Mouse (Mus musculus): Measurements from ENCODE around the gene Aqp7. TPM values are rescaled to one million over a fixed set of nuclear protein-coding genes. Genes with fewer than 3 reads are reported as not detected.
A peak's percentile ranks its signal among the peaks of the same experiment; 100 is the strongest.

Aqp7 gene
- total and polyA plus RNA-seq, 3 experiments, result not detected

GRCm38 (mm10) chr4:41000842-41001639 is 46.9 kb downstream of the Aqp7 start:
- no peak for DNase-seq (ENCODE audit: low spot score)
- peaks cover 35% of the 10 kb centered on the region for H3K4me1 ChIP-seq (ENCODE audit: insufficient read depth, low read depth, low read length)
- H3K36me3 ChIP-seq (replicated peaks), result peaks cover 95% of the 10 kb centered on the region
- no peaks in the 10 kb centered on the region for H3K27me3 ChIP-seq (ENCODE audit: insufficient read depth, low read length)
- TF ChIP-seq POLR2AphosphoS5 (IDR thresholded peaks at IDR 0.05; ENCODE audit: insufficient replicate concordance, low read depth, low read length), result no peak
- no peak for TF ChIP-seq GATA2 (IDR thresholded peaks at IDR 0.05; ENCODE audit: borderline replicate concordance, low read depth, low read length)
- no peak for ATAC-seq (ENCODE audit: extremely low read depth, insufficient number of reproducible peaks, low FRiP score, poor library complexity, severe bottlenecking)
- no peaks in the 10 kb centered on the region for H3K9me3 ChIP-seq (replicated peaks)
- no peak overlapping the region for H3K4me3 ChIP-seq (ENCODE audit: low read depth, low read length)

GRCm38 (mm10) chr4:41000271-41000670 is 47.7 kb downstream of the Aqp7 start:
- Histone ChIP-seq H3K27me3 (ENCODE audit: insufficient read depth, low read length) (no peaks in the 10 kb centered on the region), H3K4me3 (ENCODE audit: low read depth, low read length) (no peak overlapping the region), H3K9me3 (replicated peaks) (no peaks in the 10 kb centered on the region), H3K4me1 (ENCODE audit: insufficient read depth, low read depth, low read length) (peaks cover 41% of the 10 kb centered on the region), H3K36me3 (replicated peaks) (peaks cover 99% of the 10 kb centered on the region)
- DNase-seq (ENCODE audit: low spot score), result no peak
- no peak for ATAC-seq (ENCODE audit: extremely low read depth, insufficient number of reproducible peaks, low FRiP score, poor library complexity, severe bottlenecking)
- TF ChIP-seq CTCF (IDR thresholded peaks at IDR 0.05; ENCODE audit: low read depth, low read length) (no peak), GATA1 (IDR thresholded peaks at IDR 0.05; ENCODE audit: borderline replicate concordance, low read length) (no peak), POLR2AphosphoS5 (IDR thresholded peaks at IDR 0.05; ENCODE audit: insufficient replicate concordance, low read depth, low read length) (no peak), GATA2 (IDR thresholded peaks at IDR 0.05; ENCODE audit: borderline replicate concordance, low read depth, low read length) (no peak), TAL1 (conservative IDR thresholded peaks at IDR 0.05; ENCODE audit: low read depth, low read length) (no peak)

- no peak for DNase-seq (ENCODE audit: low spot score)
- peaks cover 98% of the 10 kb centered on the region for H3K36me3 ChIP-seq (replicated peaks)
- ATAC-seq (ENCODE audit: extremely low read depth, insufficient number of reproducible peaks, low FRiP score, poor library complexity, severe bottlenecking), result no peak
- no peaks in the 10 kb centered on the region for H3K9me3 ChIP-seq (replicated peaks)
- 0 out of 2 replicates have a peak, but pooled peaks have one; percentile 27 for TF ChIP-seq TAL1 (conservative IDR thresholded peaks at IDR 0.05; ENCODE audit: low read depth, low read length)
- TF ChIP-seq GATA1 (IDR thresholded peaks at IDR 0.05; ENCODE audit: borderline replicate concordance, low read length), result no peak
- no peak for TF ChIP-seq POLR2AphosphoS5 (IDR thresholded peaks at IDR 0.05; ENCODE audit: insufficient replicate concordance, low read depth, low read length)
- H3K27me3 ChIP-seq (ENCODE audit: insufficient read depth, low read length), result no peaks in the 10 kb centered on the region
- H3K4me3 ChIP-seq (ENCODE audit: low read depth, low read length), result no peak overlapping the region
- peaks cover 55% of the 10 kb centered on the region for H3K4me1 ChIP-seq (ENCODE audit: insufficient read depth, low read depth, low read length)
These were observed 50.0 kb downstream of the Aqp7 start for GRCm38 (mm10) chr4:40997916-40998315.

GRCm38 (mm10) chr4:40996302-40996701 is 51.6 kb downstream of the Aqp7 start:
- no peak for TF ChIP-seq POLR2AphosphoS5 (IDR thresholded peaks at IDR 0.05; ENCODE audit: insufficient replicate concordance, low read depth, low read length)
- TF ChIP-seq TAL1 (conservative IDR thresholded peaks at IDR 0.05; ENCODE audit: low read depth, low read length), result peak; percentile 64
- DNase-seq (ENCODE audit: low spot score), result no peak

GRCm38 (mm10) chr4:40989633-40990032 is 58.3 kb downstream of the Aqp7 start:
- H3K9me3 ChIP-seq (replicated peaks), result no peaks in the 10 kb centered on the region
- no peak for ATAC-seq (ENCODE audit: extremely low read depth, insufficient number of reproducible peaks, low FRiP score, poor library complexity, severe bottlenecking)
- TF ChIP-seq CTCF (IDR thresholded peaks at IDR 0.05; ENCODE audit: low read depth, low read length) (no peak), GATA2 (IDR thresholded peaks at IDR 0.05; ENCODE audit: borderline replicate concordance, low read depth, low read length) (no peak), TAL1 (conservative IDR thresholded peaks at IDR 0.05; ENCODE audit: low read depth, low read length) (no peak), POLR2AphosphoS5 (IDR thresholded peaks at IDR 0.05; ENCODE audit: insufficient replicate concordance, low read depth, low read length) (no peak), GATA1 (IDR thresholded peaks at IDR 0.05; ENCODE audit: borderline replicate concordance, low read length) (no peak)
- peaks cover 95% of the 10 kb centered on the region for H3K36me3 ChIP-seq (replicated peaks)
- no peaks in the 10 kb centered on the region for H3K27me3 ChIP-seq (ENCODE audit: insufficient read depth, low read length)
- peaks cover 13% of the 10 kb centered on the region for H3K4me1 ChIP-seq (ENCODE audit: insufficient read depth, low read depth, low read length)
- DNase-seq (ENCODE audit: low spot score), result no peak
- no peak overlapping the region for H3K4me3 ChIP-seq (ENCODE audit: low read depth, low read length)

More at GRCm38 (mm10) chr4:40996302-40996701, 51.6 kb downstream of the Aqp7 start:
- no peaks in the 10 kb centered on the region for H3K27me3 ChIP-seq (ENCODE audit: insufficient read depth, low read length)
- no peak overlapping the region for H3K4me3 ChIP-seq (ENCODE audit: low read depth, low read length)
- peaks cover 95% of the 10 kb centered on the region for H3K36me3 ChIP-seq (replicated peaks)
- H3K4me1 ChIP-seq (ENCODE audit: insufficient read depth, low read depth, low read length), result peaks cover 58% of the 10 kb centered on the region
- H3K9me3 ChIP-seq (replicated peaks), result no peaks in the 10 kb centered on the region
- no peak for ATAC-seq (ENCODE audit: extremely low read depth, insufficient number of reproducible peaks, low FRiP score, poor library complexity, severe bottlenecking)

- no peaks in the 10 kb centered on the region for H3K27me3 ChIP-seq (ENCODE audit: insufficient read depth, low read length)
- no peaks in the 10 kb centered on the region for H3K9me3 ChIP-seq (replicated peaks)
- DNase-seq (ENCODE audit: low spot score), result no peak
- TF ChIP-seq POLR2AphosphoS5 (IDR thresholded peaks at IDR 0.05; ENCODE audit: insufficient replicate concordance, low read depth, low read length) (no peak), CTCF (IDR thresholded peaks at IDR 0.05; ENCODE audit: low read depth, low read length) (no peak), TAL1 (conservative IDR thresholded peaks at IDR 0.05; ENCODE audit: low read depth, low read length) (no peak)
- H3K36me3 ChIP-seq (replicated peaks), result peaks cover 99% of the 10 kb centered on the region
- H3K4me1 ChIP-seq (ENCODE audit: insufficient read depth, low read depth, low read length), result peaks cover 43% of the 10 kb centered on the region
- no peak overlapping the region for H3K4me3 ChIP-seq (ENCODE audit: low read depth, low read length)
- ATAC-seq (ENCODE audit: extremely low read depth, insufficient number of reproducible peaks, low FRiP score, poor library complexity, severe bottlenecking), result no peak
These were observed 64.3 kb downstream of the Aqp7 start for GRCm38 (mm10) chr4:40983686-40984085.

Other genes starting within 250 kb of the Aqp7 start
- 30.3 and 39.1 TPM in 2 replicates for gene B4galt1, start 194.1 kb downstream of the Aqp7 start, total RNA-seq (2014; fragmentation: Nextera tagmentation)
- 12.6 and 15.4 TPM in 2 replicates for gene B4galt1, start 194.1 kb downstream of the Aqp7 start, total RNA-seq (2017)
- 19.6 and 19.7 TPM in 2 replicates for gene B4galt1, start 194.1 kb downstream of the Aqp7 start, polyA plus RNA-seq (2012)
- not detected in 2 replicates for gene Spink4, start 128.1 kb downstream of the Aqp7 start, total RNA-seq (2014; fragmentation: Nextera tagmentation)
- not detected in 2 replicates for gene Spink4, start 128.1 kb downstream of the Aqp7 start, total RNA-seq (2017)
- gene Spink4, start 128.1 kb downstream of the Aqp7 start, polyA plus RNA-seq (2012), result not detected in 2 replicates
- 67.9 and 75.6 TPM in 2 replicates for gene Bag1, start 99.8 kb downstream of the Aqp7 start, total RNA-seq (2014; fragmentation: Nextera tagmentation)
- gene Bag1, start 99.8 kb downstream of the Aqp7 start, total RNA-seq (2017), result 232 and 257 TPM in 2 replicates
- 233 and 300 TPM in 2 replicates for gene Bag1, start 99.8 kb downstream of the Aqp7 start, polyA plus RNA-seq (2012)
- gene Chmp5, start 99.7 kb downstream of the Aqp7 start, total RNA-seq (2014; fragmentation: Nextera tagmentation), result 58.1 and 76.5 TPM in 2 replicates
- 139 and 188 TPM in 2 replicates for gene Chmp5, start 99.7 kb downstream of the Aqp7 start, total RNA-seq (2017)
- gene Chmp5, start 99.7 kb downstream of the Aqp7 start, polyA plus RNA-seq (2012), result 2.3 and 2.9 TPM in 2 replicates
- 152 and 153 TPM in 2 replicates for gene Nfx1, start 77.2 kb downstream of the Aqp7 start, total RNA-seq (2014; fragmentation: Nextera tagmentation)
- gene Nfx1, start 77.2 kb downstream of the Aqp7 start, total RNA-seq (2017), result 126 and 135 TPM in 2 replicates
- gene Nfx1, start 77.2 kb downstream of the Aqp7 start, polyA plus RNA-seq (2012), result 44.0 and 49.1 TPM in 2 replicates
- gene Aqp3, start 50.0 kb upstream of the Aqp7 start, total RNA-seq (2014; fragmentation: Nextera tagmentation), result not detected in 2 replicates
- 0.76 and 0.98 TPM in 2 replicates for gene Aqp3, start 50.0 kb upstream of the Aqp7 start, total RNA-seq (2017)
- 1.1 and 1.9 TPM in 2 replicates for gene Aqp3, start 50.0 kb upstream of the Aqp7 start, polyA plus RNA-seq (2012)
- 28.5 and 29.9 TPM in 2 replicates for gene Nol6, start 76.3 kb upstream of the Aqp7 start, total RNA-seq (2014; fragmentation: Nextera tagmentation)
- gene Nol6, start 76.3 kb upstream of the Aqp7 start, total RNA-seq (2017), result 14.8 and 15.9 TPM in 2 replicates
- gene Nol6, start 76.3 kb upstream of the Aqp7 start, polyA plus RNA-seq (2012), result 73.1 and 82.3 TPM in 2 replicates
- gene Ube2r2, start 87.6 kb upstream of the Aqp7 start, total RNA-seq (2014; fragmentation: Nextera tagmentation), result 220 and 322 TPM in 2 replicates
- 35.7 and 44.8 TPM in 2 replicates for gene Ube2r2, start 87.6 kb upstream of the Aqp7 start, total RNA-seq (2017)
- 40.8 and 40.9 TPM in 2 replicates for gene Ube2r2, start 87.6 kb upstream of the Aqp7 start, polyA plus RNA-seq (2012)
- 116 and 135 TPM in 2 replicates for gene Ubap2, start 227.0 kb upstream of the Aqp7 start, total RNA-seq (2014; fragmentation: Nextera tagmentation)
- gene Ubap2, start 227.0 kb upstream of the Aqp7 start, total RNA-seq (2017), result 12.0 and 14.3 TPM in 2 replicates
- gene Ubap2, start 227.0 kb upstream of the Aqp7 start, polyA plus RNA-seq (2012), result 552 and 920 TPM in 2 replicates